Mouse (Mus musculus) lung, postnatal 0 days (tissue): ENCODE data around the gene Ino80d. TPM values are rescaled to one million over a fixed set of nuclear protein-coding genes. Genes with fewer than 3 reads are reported as not detected.

Source experiments
- ATAC-seq: fragments of 200-750 bp; cut with Nextera tagmentation; 2 replicates; pipeline ENCODE4 v1.8.0; 2017; ENCODE audit warnings: moderate library complexity
- DNase-seq: peaks from one replicate; pipeline ENCODE4 v3.0.0-alpha.2; 2016; ENCODE audit warnings: low spot score
- H3K27ac ChIP-seq: fragments of 300-500 bp; sonication (generic); 2 replicates; pipeline ENCODE4 v1.5.1; 2014; ENCODE audit warnings: antibody characterized with exemption, mild to moderate bottlenecking, low read length, mixed read lengths
- H3K27me3 ChIP-seq: fragments of 300-500 bp; sonication (generic); replicated peaks from 2 replicates; pipeline ENCODE4 v1.6.1; 2014; ENCODE audit warnings: low read length, mixed read lengths; ENCODE audit not compliant: insufficient read depth
- H3K36me3 ChIP-seq: fragments of 300-500 bp; sonication (generic); 2 replicates; pipeline ENCODE4 v1.6.1; 2014; ENCODE audit warnings: low read length, mixed read lengths; ENCODE audit not compliant: insufficient read depth
- H3K4me1 ChIP-seq: fragments of 300-500 bp; sonication (generic); 2 replicates; pipeline ENCODE4 v1.6.1; 2014; ENCODE audit warnings: antibody characterized with exemption, low read depth, low read length, mixed read lengths; ENCODE audit not compliant: insufficient read depth
- H3K4me2 ChIP-seq: fragments of 300-500 bp; sonication (generic); replicated peaks from 2 replicates; pipeline ENCODE4 v1.6.1; 2014; ENCODE audit warnings: low read depth, mild to moderate bottlenecking, low read length, moderate library complexity, mixed read lengths
- H3K4me3 ChIP-seq: fragments of 300-500 bp; sonication (generic); 2 replicates; pipeline ENCODE4 v1.5.1; 2014; ENCODE audit warnings: low read depth, low read length
- H3K9ac ChIP-seq: fragments of 300-500 bp; sonication (generic); replicated peaks from 2 replicates; pipeline ENCODE4 v1.6.1; 2014; ENCODE audit warnings: low read depth, mild to moderate bottlenecking
- H3K9me3 ChIP-seq: fragments of 300-500 bp; sonication (generic); 2 replicates; pipeline ENCODE4 v1.6.1; 2016; ENCODE audit warnings: low read length, mixed read lengths
- CTCF ChIP-seq: IDR thresholded peaks from 2 replicates; pipeline ENCODE4 v1.5.1; 2016; ENCODE audit warnings: antibody characterized with exemption, mild to moderate bottlenecking
- EP300 ChIP-seq: IDR thresholded peaks from 2 replicates; pipeline ENCODE4 v1.6.1; 2016; ENCODE audit warnings: antibody characterized with exemption, mild to moderate bottlenecking, control low read depth
- WGBS: fragments of 180-500 bp; shearing (Covaris S2); extraction: QIAGEN DNeasy Blood & Tissue Kit; methylation state at CpG from one replicate; pipeline ENCODE4 v1.1.7; 2014; 5-methylcytosine and 5-hydroxymethylcytosine counted together
- polyA plus RNA-seq: library from polyadenylated mRNA; unstranded; fragments of >200 nt; fragmentation: Nextera tagmentation; extraction: Ambion mirVana; gene quantifications from 2 replicates; pipeline ENCODE4 v1.2.1, GENCODE M21; 2015

The Ino80d gene
- polyA plus RNA-seq, 1 experiment from 2014 or later, result 7.5 TPM

- no peak for ATAC-seq
- no peak overlapping the region for H3K27ac ChIP-seq
- H3K9me3 ChIP-seq, result no peaks in the 10 kb centered on the region
- no peak for TF ChIP-seq EP300
- H3K4me2 ChIP-seq, result no peak overlapping the region
- H3K4me1 ChIP-seq, result no peaks in the 10 kb centered on the region
- peaks cover 40% of the 10 kb centered on the region; the same call in 1 of the 2 replicates for H3K36me3 ChIP-seq
- no peak overlapping the region for H3K9ac ChIP-seq
- no peak for DNase-seq
- no peaks in the 10 kb centered on the region for H3K27me3 ChIP-seq
- no peak overlapping the region for H3K4me3 ChIP-seq
- WGBS, result 89% methylated on average over 12 of the region's 12 CpGs
These were observed 56.1 kb downstream of the Ino80d start for GRCm38 (mm10) chr1:63058361-63058760.

GRCm38 (mm10) chr1:63057849-63058248, 56.6 kb downstream of the Ino80d start:
- 93% methylated on average over 11 of the region's 11 CpGs for WGBS

GRCm38 (mm10) chr1:63057318-63057717, 57.1 kb downstream of the Ino80d start:
- no peak for TF ChIP-seq EP300
- no peak for DNase-seq
- 90% methylated on average over 3 of the region's 3 CpGs for WGBS
- H3K4me3 ChIP-seq, result no peak overlapping the region
- no peak overlapping the region for H3K4me2 ChIP-seq
- ATAC-seq, result no peak
- H3K27me3 ChIP-seq, result no peaks in the 10 kb centered on the region
- no peak overlapping the region for H3K27ac ChIP-seq
- no peaks in the 10 kb centered on the region for H3K4me1 ChIP-seq
- no peak overlapping the region for H3K9ac ChIP-seq
- H3K9me3 ChIP-seq, result no peaks in the 10 kb centered on the region
- H3K36me3 ChIP-seq, result peaks cover 34% of the 10 kb centered on the region; the same call in 1 of the 2 replicates

More at GRCm38 (mm10) chr1:63057849-63058248, 56.6 kb downstream of the Ino80d start:
- H3K27ac ChIP-seq, result no peak overlapping the region
- H3K9ac ChIP-seq, result no peak overlapping the region
- H3K4me2 ChIP-seq, result no peak overlapping the region
- TF ChIP-seq EP300 (no peak), CTCF (no peak)
- ATAC-seq, result no peak
- no peaks in the 10 kb centered on the region for H3K27me3 ChIP-seq
- no peak for DNase-seq
- no peak overlapping the region for H3K4me3 ChIP-seq
- no peaks in the 10 kb centered on the region for H3K4me1 ChIP-seq
- no peaks in the 10 kb centered on the region for H3K9me3 ChIP-seq
- H3K36me3 ChIP-seq, result peaks cover 35% of the 10 kb centered on the region; the same call in 1 of the 2 replicates

- no peak for ATAC-seq
- no peak for DNase-seq
- H3K36me3 ChIP-seq, result peaks cover 28% of the 10 kb centered on the region; the same call in 1 of the 2 replicates
These were observed 59.1 kb downstream of the Ino80d start for GRCm38 (mm10) chr1:63055386-63055785.

GRCm38 (mm10) chr1:63050866-63051265, 63.6 kb downstream of the Ino80d start:
- TF ChIP-seq EP300 (no peak), CTCF (no peak)
- 54% methylated on average over 8 of the region's 8 CpGs for WGBS
- no peak overlapping the region for H3K4me3 ChIP-seq
- DNase-seq, result peak; percentile 59
- no peaks in the 10 kb centered on the region for H3K9me3 ChIP-seq
- H3K36me3 ChIP-seq, result no peaks in the 10 kb centered on the region
- H3K27me3 ChIP-seq, result no peaks in the 10 kb centered on the region
- no peak overlapping the region for H3K4me2 ChIP-seq
- no peak overlapping the region for H3K9ac ChIP-seq
- no peak overlapping the region for H3K27ac ChIP-seq
- ATAC-seq, result peak; percentile 65
- H3K4me1 ChIP-seq, result no peaks in the 10 kb centered on the region

More at GRCm38 (mm10) chr1:63055386-63055785, 59.1 kb downstream of the Ino80d start:
- WGBS, result 55% methylated on average over 3 of the region's 3 CpGs
- Histone ChIP-seq H3K4me3 (no peak overlapping the region), H3K4me2 (no peak overlapping the region), H3K27ac (no peak overlapping the region), H3K27me3 (no peaks in the 10 kb centered on the region), H3K9me3 (no peaks in the 10 kb centered on the region), H3K9ac (no peak overlapping the region), H3K4me1 (no peaks in the 10 kb centered on the region)
- TF ChIP-seq CTCF (no peak), EP300 (no peak)

GRCm38 (mm10) chr1:63049977-63050376, 64.5 kb downstream of the Ino80d start:
- H3K4me1 ChIP-seq, result no peaks in the 10 kb centered on the region
- no peak for DNase-seq
- no peaks in the 10 kb centered on the region for H3K27me3 ChIP-seq
- WGBS, result 76% methylated on average over 3 of the region's 3 CpGs
- H3K27ac ChIP-seq, result no peak overlapping the region
- no peak overlapping the region for H3K4me2 ChIP-seq
- no peak overlapping the region for H3K9ac ChIP-seq
- no peaks in the 10 kb centered on the region for H3K9me3 ChIP-seq
- no peaks in the 10 kb centered on the region for H3K36me3 ChIP-seq
- ATAC-seq, result no peak
- TF ChIP-seq EP300 (no peak), CTCF (no peak)
- H3K4me3 ChIP-seq, result no peak overlapping the region

GRCm38 (mm10) chr1:63047983-63048382, 66.5 kb downstream of the Ino80d start:
- Histone ChIP-seq H3K27me3 (no peaks in the 10 kb centered on the region), H3K9ac (no peak overlapping the region), H3K27ac (no peak overlapping the region), H3K36me3 (no peaks in the 10 kb centered on the region), H3K9me3 (no peaks in the 10 kb centered on the region), H3K4me2 (no peak overlapping the region), H3K4me3 (no peak overlapping the region), H3K4me1 (no peaks in the 10 kb centered on the region)
- no peak for TF ChIP-seq EP300
- no peak for TF ChIP-seq CTCF
- WGBS, result 80% methylated on average over 6 of the region's 6 CpGs
- ATAC-seq (no peak), DNase-seq (no peak)
